Mouse (Mus musculus) CD4-positive helper T cell, adult 2 months (primary cell): ENCODE results near the gene Adgb.
"Not testable (repeated sequence)": the region's sequence is repeated elsewhere in the genome, so short reads cannot be mapped to it uniquely, and the experiment has no call there.

Experiments
- DNase-seq: peaks from one replicate; pipeline ENCODE4 v3.0.0-alpha.2; 2012; ENCODE audit warnings: low read depth, missing footprints, low spot score

The Adgb gene

DNA sequence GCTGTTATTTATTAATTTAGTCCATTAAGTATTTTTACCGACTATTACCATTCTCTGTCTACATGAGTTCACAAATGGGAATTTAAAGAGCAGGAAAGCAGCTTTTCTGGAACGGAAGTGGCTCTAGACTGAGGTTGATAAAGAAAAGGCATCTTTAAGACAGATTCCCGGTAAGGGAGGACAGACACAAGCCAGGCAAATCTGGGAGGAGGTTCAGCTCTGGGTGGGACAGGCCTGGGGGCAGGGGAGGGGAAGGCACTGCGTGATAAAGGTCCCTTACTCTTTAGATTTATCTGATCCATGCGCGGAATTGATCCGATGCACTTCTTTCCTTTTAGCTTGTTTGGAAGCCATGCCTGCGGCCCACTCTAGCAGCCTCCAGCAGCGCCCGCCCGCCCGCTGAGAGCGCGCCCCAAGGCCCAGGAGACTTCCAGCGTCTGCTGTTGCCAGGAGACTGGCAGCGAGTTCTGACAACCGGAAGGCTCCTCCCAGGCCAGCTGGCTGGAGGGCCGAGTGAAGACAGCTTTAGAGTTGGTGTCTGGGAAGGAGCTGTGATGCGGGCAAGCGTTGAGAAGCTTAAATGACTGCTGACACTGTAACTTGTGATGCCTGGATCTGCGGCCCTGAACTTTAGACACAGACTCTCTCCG, at the start of gene Adgb:
Gene Adgb, minus strand, starts transcription at position 366 of the 650 bp plus-strand sequence.
- no peak for DNase-seq

DNA sequence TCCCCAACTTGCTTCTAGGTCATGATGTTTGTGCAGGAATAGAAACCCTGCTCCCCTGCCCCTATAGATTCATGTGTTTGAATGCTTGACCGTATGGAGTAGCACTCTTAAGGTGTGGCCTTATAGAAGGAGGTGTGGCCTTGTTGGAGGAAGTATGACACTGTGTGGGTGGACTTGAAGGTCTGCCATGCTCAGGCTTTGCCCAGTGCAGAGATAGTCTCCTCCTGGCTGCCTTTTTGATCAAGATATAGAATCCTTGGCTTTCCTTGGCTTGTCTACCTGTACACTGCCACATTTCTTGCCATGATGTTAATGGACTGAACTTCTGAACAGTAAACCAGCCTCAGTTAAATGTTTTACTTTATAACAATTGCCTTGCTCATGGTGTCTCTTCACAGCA, 8.0 kb upstream of the Adgb start:
- DNase-seq: no peak

DNA sequence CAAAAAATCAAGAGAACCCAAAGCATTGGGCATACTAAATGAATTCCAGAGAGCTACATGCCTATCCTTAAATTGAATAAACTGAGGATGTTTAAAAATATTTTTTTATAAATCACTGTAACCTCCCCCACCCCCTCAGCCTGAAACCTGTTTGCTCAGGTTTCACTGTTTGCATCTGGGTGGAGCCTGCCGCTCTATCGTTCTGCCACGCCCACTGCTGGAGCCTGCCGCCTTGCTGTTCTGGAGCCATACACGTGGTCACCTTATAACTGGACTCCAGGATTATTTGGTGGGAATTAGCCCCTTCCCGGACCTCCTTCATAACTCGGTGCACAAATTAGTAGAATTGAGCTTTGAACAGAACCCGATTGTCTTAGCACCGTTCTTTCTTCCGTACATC, 5.3 kb upstream of the Adgb start:
- not testable (repeated sequence) for DNase-seq

DNA sequence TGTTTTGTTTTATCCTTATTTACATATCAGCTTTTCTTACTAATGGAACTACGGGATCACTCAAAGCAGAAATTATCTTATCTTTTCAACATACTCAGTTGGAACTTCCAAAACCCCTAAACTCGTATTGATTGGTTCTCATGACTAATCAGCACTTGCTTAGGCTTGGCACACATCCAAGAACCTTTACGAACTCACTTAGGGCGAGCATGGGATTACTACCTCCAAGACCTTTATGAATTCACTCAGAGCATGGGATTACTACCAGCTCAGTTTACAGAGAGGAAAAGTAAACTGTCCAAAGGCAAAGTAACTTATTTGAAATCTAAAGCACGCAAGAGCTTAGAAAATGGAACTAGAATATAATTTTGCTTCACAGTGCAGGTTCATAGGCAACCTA, 4.8 kb upstream of the Adgb start:
- DNase-seq: no peak

DNA sequence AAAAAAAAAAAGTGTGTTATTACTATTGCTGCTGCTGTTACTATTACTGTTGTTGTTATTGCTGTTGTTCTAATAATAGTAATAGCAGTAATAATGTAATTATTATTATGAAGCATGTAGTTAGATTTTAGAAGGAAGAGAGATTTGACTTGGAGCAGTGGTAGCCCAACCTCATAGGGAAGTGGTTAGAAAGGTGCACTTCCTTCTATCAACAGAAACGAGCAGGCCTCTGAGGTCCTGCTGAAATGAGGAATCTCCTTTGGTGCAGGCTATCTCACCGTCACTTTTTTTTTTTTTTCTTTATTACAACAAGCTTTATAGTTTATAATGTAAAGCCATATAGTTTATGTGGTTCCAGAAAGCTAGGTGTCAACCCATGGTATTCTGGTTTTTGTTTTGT, 4.4 kb upstream of the Adgb start:
- no peak for DNase-seq

DNA sequence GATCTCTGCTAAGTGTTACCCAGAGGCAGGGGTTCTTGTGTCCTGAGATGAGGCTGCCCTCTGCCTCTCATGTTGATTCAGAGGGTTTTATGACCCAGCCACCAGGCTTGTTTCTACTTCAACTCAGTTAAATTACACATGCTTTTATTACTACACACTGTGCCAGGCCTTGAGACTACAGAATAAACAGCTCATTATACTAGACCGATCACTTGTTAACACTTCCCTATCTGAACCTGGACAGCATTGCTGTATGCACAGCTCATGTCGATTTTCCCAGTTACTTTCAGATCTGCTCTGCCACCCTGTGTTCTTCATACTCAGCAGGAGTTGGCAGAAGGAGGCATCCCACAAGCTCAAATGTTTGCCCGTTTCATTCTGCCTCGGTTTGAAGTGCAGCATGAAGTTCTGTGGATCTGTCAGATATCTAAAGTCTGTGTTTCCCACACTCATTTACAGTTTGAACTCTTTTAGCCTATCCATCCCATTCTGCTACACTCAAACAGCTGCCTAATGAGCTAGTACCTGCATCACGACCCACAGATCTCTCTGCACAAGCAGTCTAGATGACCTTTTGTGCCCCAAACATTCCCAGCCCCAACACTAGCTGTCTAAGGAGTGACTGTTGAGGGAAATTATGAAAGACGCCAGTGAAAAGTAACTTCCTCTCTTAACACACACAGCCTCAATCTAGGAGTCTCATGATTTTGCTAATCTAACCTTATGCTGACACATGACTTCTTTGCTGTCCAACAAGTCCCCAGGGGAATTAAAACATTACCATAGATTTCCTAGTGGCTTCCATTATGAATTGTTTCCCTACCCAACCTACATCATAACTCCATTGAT, 3.2 kb downstream of the Adgb start:
- DNase-seq: no peak

DNA sequence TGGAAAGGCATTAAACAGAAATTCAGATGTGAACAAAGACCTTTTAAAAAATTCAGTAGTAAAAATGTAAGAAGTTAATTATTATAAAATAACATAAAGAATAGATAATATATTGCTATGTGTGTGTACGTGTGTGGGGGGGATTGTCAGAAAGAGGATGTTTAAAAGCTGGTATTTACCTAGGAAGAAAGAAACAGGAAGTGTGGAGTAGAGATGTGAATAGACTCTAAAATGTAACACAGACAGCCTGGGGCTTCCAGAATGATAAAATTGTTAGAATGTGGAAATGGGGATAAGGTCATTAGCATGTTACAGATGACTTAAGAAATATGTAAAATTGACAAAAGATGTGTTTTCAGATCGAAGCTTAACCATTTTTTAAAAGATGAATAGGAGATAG, 12.0 kb downstream of the Adgb start:
- DNase-seq: no peak

DNA sequence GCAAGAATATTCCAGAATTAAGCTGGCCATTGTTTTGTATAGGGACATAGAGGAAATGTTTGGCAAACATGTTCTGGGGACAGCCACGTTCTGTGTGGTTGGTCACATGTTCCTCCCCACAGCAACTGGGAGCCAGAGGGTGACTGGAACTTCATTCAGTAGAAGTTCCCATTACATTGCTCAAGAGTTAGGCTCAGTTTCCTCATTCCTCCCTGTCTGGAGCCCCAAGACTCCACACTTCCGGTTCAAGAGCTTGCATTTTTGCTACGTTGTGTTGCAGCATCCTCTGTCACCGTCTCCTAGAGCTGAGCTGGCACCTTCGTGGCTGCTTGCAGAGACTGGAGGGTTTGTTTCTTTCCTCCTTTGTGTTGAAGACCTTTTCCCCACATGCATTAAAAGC, 15.1 kb downstream of the Adgb start:
- DNase-seq: no peak

DNA sequence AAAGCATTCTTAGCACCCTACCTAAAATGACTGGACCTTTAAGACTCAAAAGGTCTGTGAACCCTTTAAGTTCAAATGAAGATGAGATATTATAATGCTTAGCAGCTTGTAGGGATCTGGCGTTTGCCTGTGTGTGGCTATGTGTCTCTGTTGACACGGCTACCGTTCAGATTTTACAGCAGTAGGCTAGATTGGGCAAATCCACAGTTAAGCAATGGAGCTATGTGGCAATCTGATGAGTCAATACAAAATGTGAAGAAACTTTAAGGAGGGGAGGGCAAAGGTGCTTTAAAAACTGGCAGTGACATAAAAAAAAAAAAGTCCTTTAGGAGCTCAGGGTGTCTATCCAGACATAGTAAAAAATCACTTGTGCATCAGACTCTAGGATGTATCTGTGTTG, 23.1 kb downstream of the Adgb start:
- no peak for DNase-seq

DNA sequence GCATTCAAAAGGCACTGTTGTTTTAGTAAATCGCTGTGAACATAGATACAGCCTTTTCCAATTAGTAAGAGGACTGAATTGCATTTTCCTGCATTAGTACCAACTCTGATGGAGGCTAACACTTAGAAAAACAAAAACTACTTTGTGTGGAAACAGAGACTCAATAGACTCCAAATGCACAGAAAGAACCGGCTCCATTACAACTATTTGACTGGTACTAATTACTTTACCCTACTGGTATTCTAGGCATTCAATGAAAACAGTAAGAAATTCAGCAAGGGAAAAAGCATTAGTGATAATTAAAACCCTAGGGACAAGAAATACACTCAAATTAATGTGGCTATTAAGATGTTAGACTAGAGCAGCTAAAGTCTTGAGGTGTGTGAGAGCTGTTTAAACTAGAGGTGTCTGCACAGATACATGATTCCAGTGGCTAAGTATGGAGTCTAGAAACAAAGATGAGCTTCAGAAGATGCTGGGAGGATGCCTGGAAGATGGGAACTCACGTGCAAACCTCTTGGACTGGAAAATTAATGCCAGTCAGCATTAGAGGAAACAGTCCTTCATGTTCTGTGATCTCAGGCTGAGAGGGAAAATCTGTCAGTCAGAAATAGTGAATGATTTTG, 27.2 kb downstream of the Adgb start:
- DNase-seq: no peak

DNA sequence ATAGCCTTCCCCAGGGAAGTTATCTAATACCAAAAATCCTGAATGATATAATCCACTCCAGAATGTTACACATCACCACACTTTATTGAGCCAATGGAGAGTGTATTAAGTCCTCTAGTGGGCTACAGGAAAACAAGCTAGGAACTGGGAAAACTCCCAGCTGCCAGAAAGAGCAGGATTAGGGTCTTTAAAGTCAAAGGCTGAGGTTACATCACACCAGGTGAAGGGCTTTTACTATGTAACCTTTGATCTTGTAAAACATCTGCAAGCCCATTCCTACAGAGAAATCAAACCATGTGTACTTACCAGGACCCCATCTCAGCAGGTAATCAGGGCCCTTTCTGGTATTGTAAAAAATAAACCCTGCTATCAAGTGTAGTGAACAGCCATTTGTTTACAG, 28.6 kb downstream of the Adgb start:
- no peak for DNase-seq

DNA sequence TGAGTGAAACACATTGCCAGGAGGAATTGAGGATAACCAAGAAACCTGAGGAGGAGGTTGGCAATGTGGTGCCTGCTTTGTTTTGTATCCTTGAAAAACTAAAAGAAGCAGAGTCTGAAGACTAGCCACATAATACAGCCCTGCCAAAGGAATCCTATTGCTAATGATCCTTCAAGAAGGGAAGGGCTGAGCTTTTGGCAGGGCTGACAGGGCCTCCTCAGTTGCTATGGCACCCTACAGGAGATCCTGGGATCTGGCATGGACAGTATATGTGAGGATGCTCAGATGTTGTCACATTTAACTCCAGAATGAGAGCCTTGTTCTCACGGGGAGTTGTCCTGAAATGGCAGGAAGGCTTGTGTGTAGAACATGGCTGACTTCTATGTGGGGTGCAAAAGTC, 37.1 kb downstream of the Adgb start:
- no peak for DNase-seq

DNA sequence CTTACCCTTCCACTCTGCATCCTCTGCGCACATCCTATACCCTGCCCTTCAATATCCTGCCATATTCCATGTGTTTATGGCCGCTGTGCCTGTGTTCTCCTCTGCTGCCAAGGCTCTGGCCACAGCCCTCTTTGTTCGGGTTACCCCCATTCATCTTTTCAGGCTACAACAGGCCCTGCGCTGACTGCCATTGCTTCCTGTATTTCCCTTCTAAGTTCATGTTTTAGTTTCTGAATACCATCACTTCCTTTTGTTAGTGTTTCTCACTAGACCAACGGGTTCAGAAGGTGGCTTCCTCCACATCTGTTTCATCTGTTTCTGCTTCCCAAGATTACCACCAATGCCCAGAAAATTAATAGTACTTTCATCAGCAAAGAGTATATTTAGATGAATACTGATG, 42.5 kb downstream of the Adgb start:
- no peak for DNase-seq

DNA sequence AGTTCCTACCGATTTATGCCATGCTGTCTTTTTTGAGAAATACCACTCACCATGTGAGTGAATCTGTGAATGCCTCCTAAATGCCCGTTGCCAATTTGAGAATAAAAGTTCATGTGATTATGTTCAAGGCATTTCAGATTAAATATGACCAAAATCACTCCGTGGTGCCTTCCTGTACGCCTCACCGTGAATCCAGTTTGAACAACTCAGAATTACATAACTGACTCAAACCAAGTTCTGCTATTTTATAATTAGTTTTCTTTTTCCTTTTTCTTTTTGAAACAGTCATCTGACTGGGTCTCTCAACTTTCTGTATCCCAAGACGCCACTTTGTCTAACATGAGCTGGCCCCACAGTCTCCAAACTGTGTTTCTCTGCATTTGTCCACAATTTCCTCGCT, 43.1 kb downstream of the Adgb start:
- DNase-seq: no peak

DNA sequence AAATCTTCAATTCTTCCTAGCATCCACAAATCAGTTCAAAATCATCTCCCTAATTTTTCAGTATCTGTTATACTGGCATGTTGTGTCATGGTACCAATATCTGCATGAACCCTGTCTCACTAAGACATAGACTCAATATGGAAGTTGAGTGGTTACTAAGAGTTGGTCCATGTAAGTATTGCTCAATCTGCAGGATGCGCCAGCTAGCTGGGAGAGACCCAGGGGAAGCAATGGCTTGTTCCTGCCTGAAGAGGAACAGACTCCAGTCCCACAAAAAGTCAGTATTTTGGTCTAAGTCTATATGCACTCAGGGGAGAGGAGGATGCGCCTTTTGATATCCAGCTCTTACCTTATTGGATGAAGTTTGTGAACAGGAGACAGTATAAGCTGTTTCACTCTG, 47.7 kb downstream of the Adgb start:
- DNase-seq: no peak

DNA sequence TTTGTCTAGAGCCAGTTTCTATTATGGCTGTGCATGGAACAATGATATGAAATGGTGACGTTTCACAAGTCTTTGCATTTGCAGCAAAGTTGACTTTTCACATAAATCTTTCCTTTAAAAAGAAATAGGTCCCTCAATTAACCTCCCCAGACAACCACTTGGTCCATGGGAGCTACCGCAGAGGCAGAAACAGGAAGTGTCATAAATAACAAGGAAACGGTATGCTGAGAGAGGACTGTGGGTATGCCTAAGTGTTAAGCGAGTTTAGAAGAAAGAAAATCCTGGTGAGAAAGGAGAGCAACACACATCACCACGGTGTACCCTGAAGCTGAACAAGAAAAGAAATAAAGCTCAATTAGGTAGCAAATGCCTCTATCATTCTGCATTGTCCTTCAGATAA, 61.1 kb downstream of the Adgb start:
- DNase-seq: no peak

DNA sequence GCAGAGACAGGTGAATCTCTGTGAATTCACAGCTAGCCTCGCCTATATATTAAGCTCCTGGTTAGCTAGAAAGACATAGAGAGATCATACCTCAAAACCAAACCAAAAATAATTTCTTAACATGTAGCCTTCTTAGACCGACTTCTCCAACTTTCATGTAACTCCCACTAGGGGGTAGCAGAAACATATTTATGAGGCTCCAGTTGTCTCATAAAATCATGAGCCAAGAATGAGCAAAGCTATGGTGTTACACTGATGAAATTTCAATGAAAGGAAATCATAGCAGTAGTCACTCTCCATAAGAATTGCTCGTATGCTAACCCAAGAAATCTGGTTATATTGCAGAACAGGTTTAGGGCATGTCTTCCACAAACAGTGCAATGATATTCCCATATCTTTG, 64.0 kb downstream of the Adgb start:
- no peak for DNase-seq

DNA sequence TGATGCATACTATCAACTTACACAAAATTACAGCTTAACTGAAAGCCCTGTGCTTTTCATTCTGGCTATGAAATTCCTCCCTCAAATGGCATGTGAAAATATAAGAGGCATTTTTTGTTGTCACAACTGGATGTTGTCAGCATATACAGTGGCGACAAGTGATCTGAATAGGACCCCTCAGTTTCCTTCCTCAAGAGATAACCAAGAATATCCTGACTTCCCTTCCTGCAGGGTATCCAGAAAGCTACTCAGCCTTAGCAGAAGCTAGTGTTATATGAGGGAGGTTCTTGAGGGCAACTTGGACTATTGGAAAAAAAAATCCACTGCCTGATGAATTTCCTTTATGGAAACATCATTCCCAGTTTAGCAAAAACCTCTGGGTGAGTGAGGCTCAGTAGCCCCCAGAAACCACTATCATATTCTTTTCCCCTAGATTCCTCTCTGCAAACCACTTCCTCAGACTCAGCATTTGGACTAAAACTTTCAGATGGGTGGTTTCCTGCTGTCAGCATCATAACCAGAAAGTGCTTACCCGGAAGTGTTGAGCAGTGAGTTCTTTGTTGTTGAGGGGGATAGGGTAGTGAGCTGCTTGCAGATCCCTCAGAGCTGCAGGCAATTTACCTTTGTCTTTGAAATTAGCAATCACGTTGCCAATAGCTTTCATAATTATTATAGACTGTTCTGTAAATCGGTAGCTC, 76.2 kb downstream of the Adgb start:
- DNase-seq: no peak

DNA sequence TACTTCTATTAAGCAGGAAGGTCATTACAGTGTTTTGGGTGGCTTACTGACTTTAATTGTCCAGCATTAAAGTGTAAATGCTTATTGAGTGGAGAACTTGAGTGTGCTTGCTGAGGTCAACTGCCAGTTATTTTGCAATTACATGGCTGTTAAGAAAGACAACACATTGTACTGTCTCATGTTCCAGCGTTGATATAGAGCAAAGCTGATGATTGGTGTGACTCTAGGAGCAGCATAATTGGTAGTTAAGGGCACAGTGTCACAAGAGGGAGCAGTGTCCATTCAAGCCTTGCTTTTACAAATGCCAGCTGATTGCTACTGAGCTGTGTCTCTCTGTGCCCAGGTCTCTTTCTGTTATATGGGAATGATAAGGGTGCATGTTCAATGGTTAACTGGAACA, 97.5 kb downstream of the Adgb start:
- DNase-seq: no peak

DNA sequence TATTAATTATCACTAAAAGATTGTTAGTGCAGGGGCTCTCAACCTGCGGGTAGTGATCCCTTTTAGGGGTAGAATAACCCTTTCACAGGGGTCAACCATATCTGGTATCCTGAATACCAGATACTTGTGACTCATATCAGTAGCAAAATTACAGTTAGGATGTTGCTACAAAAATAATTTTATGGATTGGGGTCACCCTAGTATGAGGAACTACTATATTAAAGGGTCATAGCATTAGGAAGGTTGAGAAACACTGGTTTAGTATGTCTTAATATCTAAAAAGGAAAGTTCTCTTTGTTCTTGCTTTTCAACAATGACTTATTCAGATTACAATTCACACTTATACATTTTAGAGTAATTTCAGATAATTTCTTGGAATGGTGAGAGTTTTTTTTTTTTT, 108.1 kb downstream of the Adgb start:
- DNase-seq: no peak

DNA sequence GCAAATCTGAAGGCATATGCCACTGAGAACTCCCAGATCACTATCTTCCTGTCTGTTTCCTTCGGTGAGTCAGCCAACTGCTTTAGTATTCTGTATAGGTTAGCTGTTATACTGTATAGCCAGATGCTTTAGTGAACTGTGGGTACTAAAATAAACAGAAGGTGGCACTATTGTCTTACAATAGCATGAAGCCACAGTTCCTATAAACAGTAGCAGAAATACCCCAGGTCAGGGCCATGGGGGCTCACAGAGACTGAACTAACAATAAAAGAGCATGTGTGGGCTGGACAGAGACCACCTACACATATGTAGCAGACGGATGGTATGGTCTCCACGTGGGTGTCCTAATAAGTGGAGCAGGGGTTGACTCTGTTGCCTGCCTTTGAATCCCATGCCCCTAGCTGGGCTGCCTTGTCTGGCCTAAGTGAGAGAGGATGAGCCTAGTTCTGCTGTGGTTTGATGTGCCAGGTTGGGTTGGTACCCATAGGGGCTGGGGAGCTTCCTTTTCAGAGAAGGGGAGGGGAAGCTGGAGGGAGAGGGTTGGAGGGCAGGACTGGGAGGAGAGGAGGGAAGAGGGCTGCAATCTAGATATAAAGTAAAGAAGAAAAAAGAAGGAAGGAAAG, 116.4 kb downstream of the Adgb start:
- DNase-seq: peak; percentile 10

DNA sequence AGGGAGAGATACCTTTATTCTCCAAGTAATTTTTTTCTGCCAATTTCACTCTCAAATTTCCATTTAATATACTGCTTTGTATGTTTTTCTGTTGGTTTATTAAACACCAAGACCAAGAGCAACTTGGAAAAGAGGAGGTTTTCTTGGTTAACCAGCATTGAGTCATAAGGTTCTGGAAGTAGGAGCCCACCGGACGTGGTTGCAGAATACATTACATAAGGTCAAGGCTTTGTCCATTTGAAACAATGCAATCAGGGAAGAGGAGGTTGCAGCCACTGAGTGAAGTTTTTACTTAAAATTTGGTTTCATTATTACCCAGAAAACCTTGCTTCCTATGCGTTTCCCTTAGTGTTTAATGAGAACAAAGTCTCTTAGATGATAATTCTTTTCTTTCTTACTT, 119.9 kb downstream of the Adgb start:
- no peak for DNase-seq
